Mouse (Mus musculus): Measurements from ENCODE around the gene Kcnk4. TPM values are rescaled to one million over a fixed set of nuclear protein-coding genes. Genes with fewer than 3 reads are reported as not detected.

The Kcnk4 gene
- polyA plus RNA-seq, 1 experiment from 2014 or later, result 4.7 TPM

GRCm38 (mm10) chr19:6926559-6927255 lies 7.6 kb downstream of the Kcnk4 start:
- Histone ChIP-seq H3K4me2 (peak overlapping the region; percentile 39), H3K27ac (no peak overlapping the region), H3K9me3 (no peaks in the 10 kb centered on the region), H3K27me3 (replicated peaks) (peaks cover 82% of the 10 kb centered on the region), H3K9ac (no peak overlapping the region), H3K36me3 (replicated peaks) (no peaks in the 10 kb centered on the region), H3K4me1 (peaks cover 20% of the 10 kb centered on the region), H3K4me3 (peak overlapping the region; percentile 18)
- ATAC-seq (replicated peaks), result no peak
- 11% methylated on average over 26 of the region's 26 CpGs for WGBS

- 5% methylated on average over 40 of the region's 40 CpGs for WGBS
- H3K27ac ChIP-seq, result no peak overlapping the region
- H3K9me3 ChIP-seq, result no peaks in the 10 kb centered on the region
- H3K4me2 ChIP-seq, result no peak overlapping the region
- H3K27me3 ChIP-seq (replicated peaks), result peaks cover 72% of the 10 kb centered on the region
- H3K4me1 ChIP-seq, result peaks cover 23% of the 10 kb centered on the region
- H3K36me3 ChIP-seq (replicated peaks), result no peaks in the 10 kb centered on the region
- no peak overlapping the region for H3K9ac ChIP-seq
- H3K4me3 ChIP-seq, result no peak overlapping the region
- ATAC-seq (replicated peaks), result no peak
Observed at GRCm38 (mm10) chr19:6925611-6926329, 8.5 kb downstream of the Kcnk4 start.

GRCm38 (mm10) chr19:6925307-6925573 lies 9.1 kb downstream of the Kcnk4 start, which contains the start of gene Catsperz:
TSS of gene Catsperz (minus strand) at chr19:6925380.
- no peak for ATAC-seq (replicated peaks)
- peak within 1 kb of the TSS; percentile 10; the same call in 1 of the 2 replicates for H3K4me3 ChIP-seq
- H3K9ac ChIP-seq, result no peak within 1 kb of the TSS
- no peaks in the 10 kb centered on the region for H3K9me3 ChIP-seq
- no peaks in the 10 kb centered on the region for H3K36me3 ChIP-seq (replicated peaks)
- H3K27ac ChIP-seq, result no peak within 1 kb of the TSS
- H3K4me2 ChIP-seq, result 0 out of 2 replicates have a peak within 1 kb of the TSS, but pooled peaks have one; percentile 14
- H3K4me1 ChIP-seq, result peaks cover 28% of the 10 kb centered on the region
- peaks cover 69% of the 10 kb centered on the region for H3K27me3 ChIP-seq (replicated peaks)
- WGBS, result 4% methylated on average over 9 of the region's 9 CpGs

GRCm38 (mm10) chr19:6924461-6925306 lies 9.6 kb downstream of the Kcnk4 start:
- Histone ChIP-seq H3K27ac (no peak overlapping the region), H3K9me3 (no peaks in the 10 kb centered on the region), H3K27me3 (replicated peaks) (peaks cover 65% of the 10 kb centered on the region), H3K4me1 (peaks cover 34% of the 10 kb centered on the region), H3K4me2 (0 out of 2 replicates have a peak overlapping the region, but pooled peaks have one; percentile 14), H3K4me3 (peak overlapping the region; percentile 10; the same call in 1 of the 2 replicates), H3K36me3 (replicated peaks) (no peaks in the 10 kb centered on the region), H3K9ac (no peak overlapping the region)
- 4% methylated on average over 39 of the region's 39 CpGs for WGBS
- ATAC-seq (replicated peaks), result no peak

GRCm38 (mm10) chr19:6922901-6923735 lies 11.2 kb downstream of the Kcnk4 start:
- Histone ChIP-seq H3K9me3 (no peaks in the 10 kb centered on the region), H3K27ac (no peak overlapping the region), H3K36me3 (replicated peaks) (no peaks in the 10 kb centered on the region), H3K9ac (no peak overlapping the region), H3K27me3 (replicated peaks) (peaks cover 54% of the 10 kb centered on the region), H3K4me3 (0 out of 2 replicates have a peak overlapping the region, but pooled peaks have one; percentile 83), H3K4me1 (peaks cover 40% of the 10 kb centered on the region), H3K4me2 (peak overlapping the region; percentile 96; the same call in 1 of the 2 replicates)
- 60% methylated on average over 6 of the region's 6 CpGs for WGBS
- ATAC-seq (replicated peaks), result no peak

GRCm38 (mm10) chr19:6921647-6922567 lies 12.4 kb downstream of the Kcnk4 start, which contains the start of gene Esrra:
TSS of gene Esrra (minus strand) at chr19:6921813.
- Histone ChIP-seq H3K9me3 (no peaks in the 10 kb centered on the region), H3K4me3 (peak within 1 kb of the TSS; percentile 83), H3K4me1 (peaks cover 35% of the 10 kb centered on the region), H3K4me2 (peak within 1 kb of the TSS; percentile 96), H3K27me3 (replicated peaks) (peaks cover 42% of the 10 kb centered on the region), H3K27ac (peak within 1 kb of the TSS; percentile 83), H3K36me3 (replicated peaks) (no peaks in the 10 kb centered on the region), H3K9ac (peak within 1 kb of the TSS; percentile 94)
- ATAC-seq (replicated peaks), result peak; percentile 95
- WGBS, result under 1% methylated on average over 66 of the region's 66 CpGs

GRCm38 (mm10) chr19:6920741-6921636 lies 13.3 kb downstream of the Kcnk4 start:
- ATAC-seq (replicated peaks), result peak; percentile 31
- no peaks in the 10 kb centered on the region for H3K36me3 ChIP-seq (replicated peaks)
- no peaks in the 10 kb centered on the region for H3K9me3 ChIP-seq
- H3K9ac ChIP-seq, result peak overlapping the region; percentile 94
- H3K4me3 ChIP-seq, result peak overlapping the region; percentile 83
- peaks cover 33% of the 10 kb centered on the region for H3K27me3 ChIP-seq (replicated peaks)
- peaks cover 32% of the 10 kb centered on the region for H3K4me1 ChIP-seq
- peak overlapping the region; percentile 83 for H3K27ac ChIP-seq
- peak overlapping the region; percentile 96 for H3K4me2 ChIP-seq
- 1% methylated on average over 48 of the region's 48 CpGs for WGBS

- Histone ChIP-seq H3K4me1 (peaks cover 32% of the 10 kb centered on the region), H3K27me3 (replicated peaks) (peaks cover 24% of the 10 kb centered on the region), H3K4me2 (peak overlapping the region; percentile 96), H3K9ac (no peak overlapping the region; the same call in 1 of the 2 replicates), H3K9me3 (no peaks in the 10 kb centered on the region), H3K4me3 (peak overlapping the region; percentile 83), H3K36me3 (replicated peaks) (no peaks in the 10 kb centered on the region), H3K27ac (no peak overlapping the region)
- WGBS, result 42% methylated on average over 8 of the region's 8 CpGs
- ATAC-seq (replicated peaks), result no peak
Observed at GRCm38 (mm10) chr19:6919876-6920740, 14.2 kb downstream of the Kcnk4 start.

- ATAC-seq (replicated peaks), result no peak
- H3K4me3 ChIP-seq, result no peak overlapping the region
- H3K36me3 ChIP-seq (replicated peaks), result no peaks in the 10 kb centered on the region
- H3K27me3 ChIP-seq (replicated peaks), result peaks cover 17% of the 10 kb centered on the region
- H3K9me3 ChIP-seq, result no peaks in the 10 kb centered on the region
- peak overlapping the region; percentile 96; the same call in 1 of the 2 replicates for H3K4me2 ChIP-seq
- no peak overlapping the region for H3K9ac ChIP-seq
- H3K4me1 ChIP-seq, result peaks cover 27% of the 10 kb centered on the region
- H3K27ac ChIP-seq, result no peak overlapping the region
Observed at GRCm38 (mm10) chr19:6919431-6919830, 14.9 kb downstream of the Kcnk4 start.

Data from midbrain, embryonic 15.5 days (tissue).